Mouse (Mus musculus) embryonic facial prominence, embryonic 11.5 days (tissue): ENCODE measurements around the gene Map4k4. TPM values are rescaled to one million over a fixed set of nuclear protein-coding genes. Genes with fewer than 3 reads are reported as not detected.

ENCODE experiments used
- ATAC-seq: fragments of 200-750 bp; cut with Nextera tagmentation; replicated peaks from 2 replicates; pipeline ENCODE4 v1.8.0; 2017; ENCODE audit warnings: low read depth; ENCODE audit not compliant: insufficient number of reproducible peaks, low FRiP score, low TSS enrichment
- DNase-seq: peaks from one replicate; pipeline ENCODE4 v3.0.0-alpha.2; 2015; ENCODE audit warnings: low spot score
- H3K27ac ChIP-seq: fragments of 300-500 bp; sonication (generic); replicated peaks from 2 replicates; pipeline ENCODE4 v1.5.1; 2014; ENCODE audit warnings: mild to moderate bottlenecking, low read depth, low read length, control low read depth
- H3K27me3 ChIP-seq: fragments of 300-500 bp; sonication (generic); 2 replicates; pipeline ENCODE4 v1.6.1; 2014; ENCODE audit warnings: mild to moderate bottlenecking, low read length, moderate library complexity, mixed read lengths; ENCODE audit not compliant: control insufficient read depth, insufficient read depth
- H3K36me3 ChIP-seq: fragments of 300-500 bp; sonication (generic); replicated peaks from 2 replicates; pipeline ENCODE4 v1.6.1; 2014; ENCODE audit warnings: low read depth, mild to moderate bottlenecking, low read length, moderate library complexity, mixed read lengths; ENCODE audit not compliant: control insufficient read depth, insufficient read depth
- H3K4me1 ChIP-seq: fragments of 300-500 bp; sonication (generic); 2 replicates; pipeline ENCODE4 v1.6.1; 2014; ENCODE audit warnings: low read length, mixed read lengths; ENCODE audit not compliant: control insufficient read depth, insufficient read depth
- H3K4me2 ChIP-seq: fragments of 300-500 bp; sonication (generic); 2 replicates; pipeline ENCODE4 v1.6.1; 2014; ENCODE audit warnings: low read depth, mild to moderate bottlenecking, control low read depth, low read length, moderate library complexity
- H3K4me3 ChIP-seq: fragments of 300-500 bp; sonication (generic); 2 replicates; pipeline ENCODE4 v1.5.1; 2014; ENCODE audit warnings: low read depth, low read length, control low read depth
- H3K9ac ChIP-seq: fragments of 300-500 bp; sonication (generic); replicated peaks from 2 replicates; pipeline ENCODE4 v1.6.1; 2014; ENCODE audit warnings: mild to moderate bottlenecking, control low read depth, low read length
- H3K9me3 ChIP-seq: fragments of 300-500 bp; sonication (generic); replicated peaks from 2 replicates; pipeline ENCODE4 v1.6.1; 2016; ENCODE audit warnings: mild to moderate bottlenecking, low read length, inconsistent platforms, mixed read lengths; ENCODE audit not compliant: control insufficient read depth
- WGBS: fragments of 180-500 bp; shearing (Covaris S2); extraction: QIAGEN DNeasy Blood & Tissue Kit; methylation state at CpG from one replicate; pipeline ENCODE4 v1.1.7; 2014; 5-methylcytosine and 5-hydroxymethylcytosine counted together
- polyA plus RNA-seq: library from polyadenylated mRNA; unstranded; fragments of >200 nt; fragmentation: Nextera tagmentation; extraction: Ambion mirVana; gene quantifications from 2 replicates; pipeline ENCODE4 v1.2.1, GENCODE M21; 2014

Map4k4 gene
- polyA plus RNA-seq, 1 experiment from 2014 or later, result 27.7 TPM

DNA sequence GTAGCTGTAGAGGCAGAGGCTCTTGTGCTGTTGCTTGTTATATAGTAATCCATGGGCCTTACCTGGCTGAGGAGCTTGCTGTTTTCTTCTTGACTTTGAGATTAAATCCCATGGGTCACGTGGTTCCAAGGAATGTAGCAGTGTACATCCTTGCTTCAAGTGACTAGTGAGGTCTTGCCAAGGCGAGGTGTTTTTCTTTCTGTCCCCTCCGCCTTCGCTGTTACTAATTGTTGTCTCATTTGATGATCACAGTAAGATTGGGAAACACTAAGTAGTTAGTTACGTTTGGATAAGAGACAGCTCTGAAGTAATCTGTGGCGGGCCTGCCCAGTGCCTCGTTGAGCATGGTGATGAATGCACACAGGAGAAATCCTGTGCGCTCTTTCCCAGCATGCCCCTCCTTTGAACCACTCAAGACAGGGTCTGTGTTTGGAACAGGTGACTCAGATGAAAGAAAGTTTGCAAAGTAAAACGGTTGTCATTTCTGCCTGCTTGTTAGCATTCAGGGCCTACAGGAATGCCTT is 31.6 kb downstream of the Map4k4 start:
- H3K4me1 ChIP-seq, result peaks cover 8% of the 10 kb centered on the region; the same call in 1 of the 2 replicates
- ATAC-seq, result no peak
- 64% methylated on average over 9 of the region's 9 CpGs for whole genome bisulfite sequencing

DNA sequence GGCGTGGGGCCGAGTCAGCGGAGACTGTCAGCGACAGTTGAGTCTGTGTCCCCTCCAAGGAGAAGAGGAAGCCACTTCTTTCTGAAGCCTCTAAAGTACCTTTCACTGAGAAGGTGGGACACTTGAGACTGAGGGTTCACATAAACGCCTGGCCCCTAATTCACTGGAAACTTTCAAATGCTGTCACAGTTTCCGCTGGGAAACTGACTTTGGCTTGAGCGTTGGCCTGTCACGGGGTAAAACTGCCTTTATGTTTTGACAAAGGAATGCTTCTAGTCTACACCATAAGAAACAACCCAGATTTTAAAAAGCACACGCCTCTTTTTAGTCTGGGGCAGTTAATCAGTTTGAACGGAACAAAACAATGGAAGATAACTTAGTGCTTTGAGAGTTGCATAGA is 32.2 kb downstream of the Map4k4 start:
- Histone ChIP-seq H3K27ac (no peak overlapping the region), H3K9ac (no peak overlapping the region), H3K4me1 (peaks cover 8% of the 10 kb centered on the region; the same call in 1 of the 2 replicates), H3K4me3 (no peak overlapping the region), H3K4me2 (no peak overlapping the region), H3K36me3 (no peaks in the 10 kb centered on the region), H3K27me3 (no peaks in the 10 kb centered on the region), H3K9me3 (no peaks in the 10 kb centered on the region)
- no peak for DNase-seq
- no peak for ATAC-seq
- 70% methylated on average over 10 of the region's 10 CpGs for WGBS

More for the DNA sequence above, 31.6 kb downstream of the Map4k4 start:
- Histone ChIP-seq H3K36me3 (no peaks in the 10 kb centered on the region), H3K27me3 (no peaks in the 10 kb centered on the region), H3K9me3 (no peaks in the 10 kb centered on the region), H3K9ac (no peak overlapping the region), H3K27ac (no peak overlapping the region), H3K4me2 (no peak overlapping the region), H3K4me3 (no peak overlapping the region)
- no peak for DNase-seq

DNA sequence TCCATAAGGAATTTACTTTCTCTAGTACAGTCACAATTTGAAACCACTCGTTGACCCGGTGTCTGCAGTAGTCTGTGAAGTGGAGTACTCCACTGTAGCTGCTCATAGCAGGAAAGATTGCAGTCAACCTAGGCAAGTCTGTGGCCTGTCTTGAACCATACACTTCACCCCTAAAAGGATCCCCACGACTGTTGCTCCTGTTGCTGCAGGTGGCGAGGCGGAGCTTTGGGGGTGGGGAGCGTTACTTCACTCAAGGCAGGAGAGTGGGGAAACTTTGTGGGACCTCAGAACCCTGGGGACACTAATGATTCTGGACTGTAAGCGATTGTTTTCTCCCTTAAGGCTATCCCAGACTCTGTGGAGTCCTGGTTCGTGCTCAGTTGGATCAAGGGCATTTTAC is 34.2 kb downstream of the Map4k4 start:
- Histone ChIP-seq H3K4me1 (peaks cover 8% of the 10 kb centered on the region; the same call in 1 of the 2 replicates), H3K4me3 (no peak overlapping the region), H3K4me2 (no peak overlapping the region), H3K36me3 (no peaks in the 10 kb centered on the region), H3K27ac (no peak overlapping the region), H3K9ac (no peak overlapping the region), H3K9me3 (no peaks in the 10 kb centered on the region), H3K27me3 (no peaks in the 10 kb centered on the region)
- WGBS, result 22% methylated on average over 8 of the region's 8 CpGs
- ATAC-seq (no peak), DNase-seq (no peak)

DNA sequence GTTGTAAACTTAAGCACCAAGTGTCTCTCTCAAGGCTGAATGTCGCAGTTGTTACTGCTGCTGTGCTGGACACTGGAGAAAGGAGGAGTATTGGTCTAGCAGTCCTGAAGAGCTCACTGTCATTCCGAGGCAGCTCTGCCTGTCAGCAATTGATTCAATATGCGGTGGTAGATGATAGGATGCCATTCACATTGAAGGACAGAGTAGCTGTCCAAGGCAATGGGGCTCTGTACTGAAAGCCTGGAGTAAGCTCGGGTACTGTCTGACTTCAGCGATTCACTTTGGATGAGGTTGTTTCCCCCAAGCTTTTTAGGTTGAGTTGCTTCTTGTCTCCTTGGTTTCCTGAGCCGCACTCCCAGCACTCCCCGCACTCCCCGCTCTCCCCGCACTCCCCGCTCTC is 34.9 kb downstream of the Map4k4 start:
- ATAC-seq (no peak), DNase-seq (peak; percentile 24)
- peak overlapping the region; percentile 17 for H3K4me3 ChIP-seq
- H3K4me2 ChIP-seq, result peak overlapping the region; percentile 27
- H3K36me3 ChIP-seq, result no peaks in the 10 kb centered on the region
- no peaks in the 10 kb centered on the region for H3K27me3 ChIP-seq
- H3K4me1 ChIP-seq, result peaks cover 8% of the 10 kb centered on the region; the same call in 1 of the 2 replicates
- 1% methylated on average over 10 of the region's 10 CpGs for WGBS
- no peak overlapping the region for H3K9ac ChIP-seq
- no peak overlapping the region for H3K27ac ChIP-seq
- no peaks in the 10 kb centered on the region for H3K9me3 ChIP-seq

DNA sequence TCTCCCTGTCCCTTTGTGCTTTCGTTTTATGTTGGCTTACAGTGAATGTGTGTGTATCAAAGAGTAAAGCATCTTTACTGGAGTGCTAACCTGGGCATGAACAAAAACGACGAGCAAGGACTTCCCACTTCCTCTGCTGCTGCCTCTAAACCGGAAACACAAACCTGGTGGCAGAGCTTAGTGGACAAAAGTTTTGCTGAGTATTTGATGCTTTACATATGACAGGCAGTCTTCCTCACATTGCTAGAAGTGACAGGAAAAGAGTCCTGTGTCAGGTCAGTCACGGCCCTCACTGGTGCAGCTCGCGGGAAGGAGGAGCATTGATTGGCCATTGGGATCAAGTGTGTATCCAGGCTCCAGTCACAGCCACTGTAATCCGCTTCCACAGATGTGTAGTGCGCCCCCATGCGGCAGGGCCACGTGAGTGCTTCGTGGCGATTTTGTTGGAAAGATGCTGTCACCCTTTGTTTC is 35.7 kb downstream of the Map4k4 start:
- peak overlapping the region; percentile 27 for H3K4me2 ChIP-seq
- no peaks in the 10 kb centered on the region for H3K9me3 ChIP-seq
- H3K27me3 ChIP-seq, result no peaks in the 10 kb centered on the region
- peak overlapping the region; percentile 17 for H3K4me3 ChIP-seq
- DNase-seq, result peak; percentile 85
- peaks cover 8% of the 10 kb centered on the region; the same call in 1 of the 2 replicates for H3K4me1 ChIP-seq
- no peak overlapping the region for H3K27ac ChIP-seq
- 0 out of 2 replicates have a peak, but pooled peaks have one; percentile 57 for ATAC-seq
- 1% methylated on average over 13 of the region's 13 CpGs for WGBS
- H3K36me3 ChIP-seq, result no peaks in the 10 kb centered on the region
- no peak overlapping the region for H3K9ac ChIP-seq

DNA sequence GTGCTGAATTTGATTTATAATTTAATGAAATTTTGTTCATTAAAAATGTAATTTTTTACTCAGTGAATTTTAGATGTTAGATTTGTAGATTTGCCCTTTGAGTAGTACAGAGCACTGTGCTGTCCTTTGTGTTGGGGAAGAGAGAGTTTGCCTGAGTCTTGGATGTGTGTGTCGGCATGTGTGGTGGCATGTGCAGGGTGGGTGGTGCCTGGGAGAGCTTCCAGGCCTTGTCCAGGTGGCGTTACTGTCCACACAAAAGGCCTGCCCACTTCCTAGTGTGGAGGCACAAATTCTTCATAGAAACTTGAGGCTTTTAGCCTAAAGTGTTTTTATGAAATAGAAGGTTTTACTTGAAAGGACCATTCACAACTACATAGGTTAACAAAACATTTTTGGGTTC is 36.2 kb downstream of the Map4k4 start:
- Histone ChIP-seq H3K4me3 (no peak overlapping the region), H3K36me3 (no peaks in the 10 kb centered on the region), H3K27me3 (no peaks in the 10 kb centered on the region), H3K9ac (no peak overlapping the region), H3K9me3 (no peaks in the 10 kb centered on the region), H3K4me2 (no peak overlapping the region), H3K4me1 (peaks cover 8% of the 10 kb centered on the region; the same call in 1 of the 2 replicates), H3K27ac (no peak overlapping the region)
- WGBS, result 53% methylated on average over 2 of the region's 2 CpGs
- DNase-seq, result no peak
- ATAC-seq, result no peak

DNA sequence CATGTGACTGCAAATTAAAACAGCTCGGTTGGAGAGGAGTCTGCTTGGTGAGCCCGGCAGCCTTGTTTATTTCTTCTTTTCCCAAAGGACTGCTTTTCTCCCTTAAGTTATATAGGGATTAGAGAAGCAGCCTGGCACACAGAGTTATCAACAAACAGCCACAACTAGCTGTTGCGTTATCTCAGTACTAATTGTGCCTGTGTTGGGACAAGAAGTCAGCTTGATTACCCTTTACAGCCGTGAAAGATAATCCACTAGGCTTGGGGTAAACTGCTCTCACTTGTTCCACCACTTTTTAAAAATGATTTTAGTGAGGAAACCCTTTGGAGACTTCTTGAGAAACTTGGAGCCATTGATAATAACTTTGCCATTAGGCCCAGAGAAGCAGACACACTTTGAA is 36.9 kb downstream of the Map4k4 start:
- Histone ChIP-seq H3K36me3 (no peaks in the 10 kb centered on the region), H3K4me3 (no peak overlapping the region), H3K9ac (no peak overlapping the region), H3K27ac (no peak overlapping the region), H3K27me3 (no peaks in the 10 kb centered on the region), H3K4me1 (peaks cover 10% of the 10 kb centered on the region), H3K4me2 (no peak overlapping the region), H3K9me3 (no peaks in the 10 kb centered on the region)
- no peak for ATAC-seq
- 36% methylated on average over 4 of the region's 4 CpGs for WGBS
- no peak for DNase-seq

DNA sequence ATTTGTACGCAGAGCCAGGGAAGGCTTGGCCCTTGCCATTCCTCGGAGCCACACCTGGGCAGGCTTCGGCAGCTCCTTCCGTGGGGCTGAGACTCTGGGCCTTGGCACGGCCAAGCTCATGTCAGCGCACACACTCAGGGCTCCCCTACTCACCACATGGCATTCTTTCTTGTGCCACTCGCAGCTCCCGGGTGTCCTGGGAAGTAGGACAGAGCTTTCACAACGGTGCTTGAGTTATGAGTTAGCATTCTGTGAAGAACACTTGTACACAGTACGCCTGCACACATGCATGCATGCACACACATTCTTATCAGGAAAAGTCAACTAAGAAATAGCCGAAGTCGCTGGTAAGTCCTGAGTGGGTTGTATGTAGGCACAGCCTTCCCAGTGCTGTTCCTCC is 38.7 kb downstream of the Map4k4 start:
- Histone ChIP-seq H3K4me3 (no peak overlapping the region), H3K36me3 (no peaks in the 10 kb centered on the region), H3K27ac (no peak overlapping the region), H3K4me2 (no peak overlapping the region), H3K9me3 (no peaks in the 10 kb centered on the region), H3K27me3 (no peaks in the 10 kb centered on the region), H3K4me1 (peaks cover 16% of the 10 kb centered on the region), H3K9ac (no peak overlapping the region)
- DNase-seq, result no peak
- 86% methylated on average over 12 of the region's 12 CpGs for WGBS
- no peak for ATAC-seq
